Mouse (Mus musculus) cerebellum, adult (tissue): ENCODE measurements at regions not wholly inside any gene's neighbourhood (a gene's known extent, or its start where the extent isn't known, plus 50 kb on each side); places are given as distances from the start of the nearest gene placed in this dataset.

Source experiments
- ATAC-seq: cut with Nextera tagmentation; 2 replicates; pipeline ENCODE4 v1.9.2; 2017; ENCODE audit warnings: mild to moderate bottlenecking, moderate library complexity, mixed read lengths; ENCODE audit not compliant: insufficient number of reproducible peaks, low FRiP score, low TSS enrichment

DNA sequence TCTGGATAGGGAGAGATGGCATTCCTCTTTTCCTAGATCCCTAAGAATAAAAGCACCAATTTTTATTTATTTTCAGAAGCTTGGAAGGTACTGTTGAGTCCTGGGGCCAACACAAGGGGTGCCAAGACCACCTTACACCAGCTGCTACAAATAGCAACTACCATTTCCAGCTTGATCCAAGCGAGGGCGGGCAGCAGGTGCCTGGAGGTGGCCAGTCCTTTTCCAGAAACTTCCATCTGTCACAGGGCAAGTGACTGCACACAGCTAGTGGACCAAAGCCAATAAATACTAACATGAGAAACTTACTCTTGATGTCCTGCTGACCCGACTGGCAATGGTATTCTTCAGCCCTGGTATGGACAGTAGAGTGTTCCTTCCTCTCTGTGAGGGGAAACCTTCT lies 80.0 kb upstream of the Tmc1 start:
- ATAC-seq, result peak; percentile 33

DNA sequence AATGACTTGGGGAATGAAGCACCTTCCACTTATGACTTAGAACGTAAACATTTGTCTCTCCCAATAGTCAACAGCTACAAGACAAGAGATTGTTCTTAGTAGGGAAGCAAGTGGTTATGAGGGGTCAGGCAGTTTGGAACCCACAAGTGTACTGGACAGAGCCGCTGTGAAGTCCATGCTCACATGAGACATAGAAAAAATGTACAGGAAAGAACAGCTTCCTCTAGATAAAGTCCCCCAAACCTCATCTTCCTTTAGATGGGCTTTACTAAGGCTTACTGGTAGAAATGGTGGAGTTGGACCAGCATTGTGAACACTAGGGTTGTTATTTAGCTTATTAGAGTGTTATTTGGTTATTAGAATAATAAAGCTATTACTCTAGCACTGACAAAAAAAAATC lies 78.6 kb upstream of the Tmc1 start:
- no peak for ATAC-seq

DNA sequence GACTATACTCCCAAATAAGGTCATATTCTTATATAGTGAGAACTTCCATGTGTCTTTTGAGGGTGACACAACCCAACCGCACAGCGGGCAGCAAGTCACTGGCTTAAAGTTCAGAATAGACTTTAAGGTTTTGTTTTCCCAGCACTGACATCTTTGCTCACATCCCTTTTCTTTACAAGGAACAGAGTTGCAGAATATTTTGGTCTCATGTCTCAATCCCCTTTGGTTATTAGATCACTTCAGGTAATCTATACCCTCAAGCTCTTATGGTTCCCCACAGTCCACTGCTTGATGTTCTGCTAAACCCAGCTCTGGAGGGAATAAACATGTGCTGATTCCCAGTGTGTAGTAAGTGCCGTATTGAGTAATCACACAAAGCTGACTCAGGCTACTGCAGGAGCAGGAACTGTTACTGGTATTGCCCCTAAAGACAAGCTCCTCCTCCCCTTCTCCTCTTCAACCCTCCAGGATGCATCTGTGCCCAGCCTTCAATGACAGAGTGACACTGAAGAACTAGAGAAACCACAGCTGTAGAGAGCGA lies 77.8 kb upstream of the Tmc1 start:
- no peak for ATAC-seq

DNA sequence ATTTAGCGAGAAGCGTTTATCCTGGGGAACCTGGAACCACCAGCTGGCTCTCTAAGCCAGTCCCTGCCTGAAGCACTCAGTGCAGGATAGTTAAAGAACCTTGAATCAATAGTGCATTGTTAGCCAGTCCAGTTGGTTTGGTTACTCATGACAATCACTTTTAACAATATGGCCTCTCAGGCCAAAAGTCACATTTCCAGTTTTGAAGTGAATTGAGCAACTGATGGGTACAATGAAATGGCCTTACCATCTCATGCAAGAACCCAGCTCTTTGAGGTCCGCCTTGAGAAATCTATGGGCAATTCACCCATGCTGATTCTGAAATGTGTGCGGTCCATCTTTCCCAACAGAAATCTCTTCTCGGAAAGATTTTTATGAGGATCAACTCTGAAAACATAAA lies 77.0 kb upstream of the Tmc1 start:
- ATAC-seq, result no peak

DNA sequence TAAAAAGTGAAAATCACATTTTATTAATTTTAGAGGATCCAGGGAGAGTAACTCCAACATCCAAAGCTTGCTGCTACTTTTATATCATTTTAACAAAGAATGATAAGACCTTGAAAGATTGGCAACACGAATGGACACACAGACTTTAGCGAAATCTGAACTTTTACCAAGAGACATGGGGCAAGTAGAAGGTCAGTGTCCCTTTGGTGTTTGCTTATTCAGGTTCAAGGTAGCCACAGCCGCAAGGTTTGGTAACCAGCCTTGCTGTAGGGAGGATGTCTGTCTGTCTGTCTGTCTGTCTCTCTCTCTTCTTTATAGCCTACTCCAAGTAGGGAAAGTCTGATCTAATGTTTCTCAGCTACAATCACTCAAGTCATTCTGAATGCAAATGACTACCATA lies 75.0 kb upstream of the Tmc1 start:
- ATAC-seq, result no peak

DNA sequence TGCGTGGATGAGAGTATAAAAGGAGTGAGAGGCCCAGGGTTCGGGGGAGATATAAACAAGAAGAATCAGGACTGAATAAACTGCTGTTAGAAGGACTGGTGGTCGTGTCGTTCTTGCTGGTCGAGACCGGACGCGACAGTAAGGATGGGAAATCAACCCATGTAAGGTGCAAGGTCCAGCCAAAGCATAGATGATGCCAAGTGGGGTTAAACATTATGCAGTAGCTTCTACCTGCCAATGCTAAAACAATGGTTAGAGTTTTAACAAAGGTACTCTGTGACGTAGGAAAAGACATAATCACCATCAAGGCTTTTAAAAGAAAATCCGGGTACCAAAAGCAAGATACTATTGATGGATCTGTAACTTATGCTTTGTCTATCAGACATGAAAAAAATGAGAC lies 58.4 kb upstream of the Tmc1 start:
- ATAC-seq, result no peak

DNA sequence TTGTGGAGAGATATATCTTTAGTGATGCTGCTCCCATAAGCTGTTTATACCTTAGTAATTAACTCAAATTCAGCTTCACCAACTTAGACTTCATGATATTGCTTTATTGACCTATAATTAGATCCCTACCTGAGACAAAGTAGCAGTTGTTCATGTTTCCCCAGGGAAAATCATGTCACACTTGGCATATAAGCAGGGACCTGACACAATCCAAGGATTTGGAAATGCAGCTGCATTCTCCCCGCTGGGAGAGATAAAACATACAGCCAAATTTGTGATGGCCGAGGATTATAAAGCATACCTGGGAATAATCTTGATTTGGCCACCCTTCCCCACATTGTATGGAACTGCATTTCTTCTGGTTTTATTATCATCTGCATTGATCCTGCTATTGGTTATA lies 55.6 kb upstream of the Tmc1 start:
- no peak for ATAC-seq

DNA sequence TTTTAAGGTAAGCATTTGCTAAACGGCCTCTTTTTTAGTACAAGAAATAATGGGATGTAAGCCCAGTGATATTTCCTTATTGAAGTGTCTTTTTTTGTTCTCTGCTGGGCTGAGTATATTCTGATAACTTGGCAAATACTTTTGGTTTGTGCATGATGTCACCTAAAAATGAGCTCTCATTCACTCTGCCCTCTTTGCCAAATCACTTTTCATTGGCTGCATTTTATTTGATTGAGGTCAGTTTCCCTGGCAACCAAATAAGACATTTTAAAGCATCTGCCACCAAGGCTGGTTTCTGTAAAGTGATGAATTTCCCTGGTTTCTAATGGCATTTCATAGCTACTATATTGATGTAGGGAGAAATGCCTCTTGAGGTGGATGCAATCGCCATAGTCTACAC lies 50.4 kb upstream of the Tmc1 start:
- no peak for ATAC-seq
